Mouse (Mus musculus): ENCODE data around the gene Fam110a.

DNA sequence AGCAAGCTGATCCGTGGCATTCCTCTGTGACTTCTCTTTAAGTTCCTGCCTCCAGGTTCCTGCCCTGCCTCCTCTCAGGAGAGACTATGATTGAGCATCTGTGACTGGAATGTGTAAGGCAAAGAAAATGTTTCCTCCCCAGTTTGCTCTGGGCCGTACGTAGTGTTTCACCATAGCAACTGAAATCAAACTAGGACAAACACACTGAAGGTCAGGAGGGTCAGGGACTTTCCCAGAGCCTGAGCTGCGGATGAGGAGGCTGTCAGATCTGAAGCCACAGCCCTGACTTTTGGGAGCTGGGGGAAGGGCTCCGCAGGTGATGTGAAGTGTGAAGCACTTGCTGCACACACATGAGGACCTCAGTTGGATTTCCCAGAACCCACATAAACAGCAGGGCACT, 20.7 kb downstream of the Fam110a start:
- TF ChIP-seq POLR2A (IDR thresholded peaks at IDR 0.05; ENCODE audit: borderline replicate concordance, extremely low read depth, low read depth, low read length) (no peak), CTCF (IDR thresholded peaks at IDR 0.05; ENCODE audit: insufficient read depth, low read length) (no peak)

Data from lung, adult 2 months (tissue).